Mouse (Mus musculus): ENCODE measurements around the gene M1ap. TPM values are rescaled to one million over a fixed set of nuclear protein-coding genes. Genes with fewer than 3 reads are reported as not detected.
A peak's percentile ranks its signal among the peaks of the same experiment; 100 is the strongest.

M1ap gene
- total and polyA plus RNA-seq, 2 experiments from 2014 or later = 0.16 to 0.38 TPM

- H3K4me1 ChIP-seq (ENCODE audit: insufficient read depth, low read length) = no peaks in the 10 kb centered on the region
- no peak for DNase-seq (ENCODE audit: low spot score)
Observed at GRCm38 (mm10) chr6:83066441-83066840, 119.7 kb downstream of the M1ap start.

GRCm38 (mm10) chr6:83068221-83068620, 121.5 kb downstream of the M1ap start:
- WGBS = 6% methylated on average over 8 of the region's 8 CpGs
- Histone ChIP-seq H3K4me2 (ENCODE audit: low read depth, low read length) (no peak overlapping the region), H3K9me3 (ENCODE audit: low read length) (no peaks in the 10 kb centered on the region), H3K4me1 (ENCODE audit: insufficient read depth, low read length) (no peaks in the 10 kb centered on the region), H3K36me3 (ENCODE audit: insufficient read depth, low read length) (no peaks in the 10 kb centered on the region), H3K4me3 (ENCODE audit: low read length) (no peak overlapping the region), H3K9ac (replicated peaks; ENCODE audit: low read length) (no peak overlapping the region), H3K27me3 (ENCODE audit: insufficient read depth, low read length) (peaks cover 90% of the 10 kb centered on the region), H3K27ac (no peak overlapping the region)
- DNase-seq (ENCODE audit: low spot score) (no peak), ATAC-seq (no peak)
- TF ChIP-seq CTCF (IDR thresholded peaks at IDR 0.05; ENCODE audit: low read depth) = no peak

More at GRCm38 (mm10) chr6:83066441-83066840, 119.7 kb downstream of the M1ap start:
- H3K9me3 ChIP-seq (ENCODE audit: low read length) = no peaks in the 10 kb centered on the region
- H3K27ac ChIP-seq = no peak overlapping the region
- peaks cover 93% of the 10 kb centered on the region for H3K27me3 ChIP-seq (ENCODE audit: insufficient read depth, low read length)
- H3K36me3 ChIP-seq (ENCODE audit: insufficient read depth, low read length) = no peaks in the 10 kb centered on the region
- H3K4me2 ChIP-seq (ENCODE audit: low read depth, low read length) = no peak overlapping the region
- WGBS = 28% methylated on average over 6 of the region's 6 CpGs
- H3K4me3 ChIP-seq (ENCODE audit: low read length) = no peak overlapping the region
- TF ChIP-seq CTCF (IDR thresholded peaks at IDR 0.05; ENCODE audit: low read depth) = no peak
- no peak for ATAC-seq
- H3K9ac ChIP-seq (replicated peaks; ENCODE audit: low read length) = no peak overlapping the region

- Histone ChIP-seq H3K4me1 (ENCODE audit: insufficient read depth, low read length) (no peaks in the 10 kb centered on the region), H3K27me3 (ENCODE audit: insufficient read depth, low read length) (peaks cover 89% of the 10 kb centered on the region), H3K4me2 (ENCODE audit: low read depth, low read length) (peak overlapping the region; percentile 30; the same call in 1 of the 2 replicates), H3K27ac (no peak overlapping the region), H3K9ac (replicated peaks; ENCODE audit: low read length) (no peak overlapping the region), H3K4me3 (ENCODE audit: low read length) (peak overlapping the region; percentile 23), H3K9me3 (ENCODE audit: low read length) (no peaks in the 10 kb centered on the region), H3K36me3 (ENCODE audit: insufficient read depth, low read length) (no peaks in the 10 kb centered on the region)
- DNase-seq (ENCODE audit: low spot score) = no peak
- no peak for TF ChIP-seq CTCF (IDR thresholded peaks at IDR 0.05; ENCODE audit: low read depth)
- 1% methylated on average over 67 of the region's 81 CpGs for WGBS
- no peak for ATAC-seq
Observed at GRCm38 (mm10) chr6:83068706-83069487, 122.2 kb downstream of the M1ap start.

GRCm38 (mm10) chr6:83069488-83070246, 123.0 kb downstream of the M1ap start:
- Histone ChIP-seq H3K9ac (replicated peaks; ENCODE audit: low read length) (no peak overlapping the region), H3K4me1 (ENCODE audit: insufficient read depth, low read length) (no peaks in the 10 kb centered on the region), H3K27ac (no peak overlapping the region), H3K4me2 (ENCODE audit: low read depth, low read length) (no peak overlapping the region; the same call in 1 of the 2 replicates), H3K36me3 (ENCODE audit: insufficient read depth, low read length) (no peaks in the 10 kb centered on the region), H3K4me3 (ENCODE audit: low read length) (peak overlapping the region; percentile 1; the same call in 1 of the 2 replicates), H3K9me3 (ENCODE audit: low read length) (no peaks in the 10 kb centered on the region), H3K27me3 (ENCODE audit: insufficient read depth, low read length) (peaks cover 89% of the 10 kb centered on the region)
- ATAC-seq (no peak), DNase-seq (ENCODE audit: low spot score) (no peak)
- WGBS = under 1% methylated on average over 61 of the region's 69 CpGs
- TF ChIP-seq CTCF (IDR thresholded peaks at IDR 0.05; ENCODE audit: low read depth) = no peak

GRCm38 (mm10) chr6:83070247-83070310, 123.4 kb downstream of the M1ap start, which contains the start of gene Tlx2:
TSS of gene Tlx2 (minus strand) at chr6:83070293.
- Histone ChIP-seq H3K4me1 (ENCODE audit: insufficient read depth, low read length) (no peaks in the 10 kb centered on the region), H3K27me3 (ENCODE audit: insufficient read depth, low read length) (peaks cover 89% of the 10 kb centered on the region), H3K4me2 (ENCODE audit: low read depth, low read length) (no peak within 1 kb of the TSS; the same call in 1 of the 2 replicates), H3K9me3 (ENCODE audit: low read length) (no peaks in the 10 kb centered on the region), H3K27ac (no peak within 1 kb of the TSS), H3K9ac (replicated peaks; ENCODE audit: low read length) (no peak within 1 kb of the TSS), H3K4me3 (ENCODE audit: low read length) (peak within 1 kb of the TSS; percentile 23), H3K36me3 (ENCODE audit: insufficient read depth, low read length) (no peaks in the 10 kb centered on the region)
- ATAC-seq (no peak), DNase-seq (ENCODE audit: low spot score) (no peak)
- no peak for TF ChIP-seq CTCF (IDR thresholded peaks at IDR 0.05; ENCODE audit: low read depth)
- 0% methylated on average over 9 of the region's 10 CpGs for WGBS

GRCm38 (mm10) chr6:83070311-83071219, 123.9 kb downstream of the M1ap start:
- WGBS = 2% methylated on average over 56 of the region's 58 CpGs
- Histone ChIP-seq H3K27ac (no peak overlapping the region), H3K4me1 (ENCODE audit: insufficient read depth, low read length) (no peaks in the 10 kb centered on the region), H3K9me3 (ENCODE audit: low read length) (no peaks in the 10 kb centered on the region), H3K36me3 (ENCODE audit: insufficient read depth, low read length) (no peaks in the 10 kb centered on the region), H3K9ac (replicated peaks; ENCODE audit: low read length) (no peak overlapping the region), H3K4me3 (ENCODE audit: low read length) (peak overlapping the region; percentile 1; the same call in 1 of the 2 replicates), H3K4me2 (ENCODE audit: low read depth, low read length) (no peak overlapping the region; the same call in 1 of the 2 replicates), H3K27me3 (ENCODE audit: insufficient read depth, low read length) (peaks cover 89% of the 10 kb centered on the region)
- DNase-seq (ENCODE audit: low spot score) (no peak), ATAC-seq (no peak)
- TF ChIP-seq CTCF (IDR thresholded peaks at IDR 0.05; ENCODE audit: low read depth) = no peak
